Mouse (Mus musculus) kidney, adult 2 months (tissue): ENCODE measurements around the gene Fam81a.

Experiments used
- CTCF ChIP-seq: fragments of 200-500 bp; conservative IDR thresholded peaks from 2 replicates; pipeline ENCODE4 v1.5.1; 2011; ENCODE audit warnings: low read depth, mild to moderate bottlenecking, control low read depth, low read length, moderate library complexity, mixed read lengths; ENCODE audit not compliant: insufficient read depth, insufficient read length
- POLR2A ChIP-seq: fragments of 200-500 bp; IDR thresholded peaks from one replicate; pipeline ENCODE4 v1.6.1; 2011; ENCODE audit warnings: low read depth, low read length, control low read depth

GRCm38 (mm10) chr9:70143326-70143725 lies 966 bp upstream of the Fam81a start:
- no peak for TF ChIP-seq POLR2A
- no peak for TF ChIP-seq CTCF
